Mouse (Mus musculus) liver (tissue): ENCODE data around the gene Gtf2i.
A peak's percentile ranks its signal among the peaks of the same experiment; 100 is the strongest.

Source experiments
- DNase-seq: peaks from one replicate; pipeline ENCODE4 v3.0.0-alpha.2; 2020; ENCODE audit warnings: mixed read lengths

Gtf2i gene

DNA sequence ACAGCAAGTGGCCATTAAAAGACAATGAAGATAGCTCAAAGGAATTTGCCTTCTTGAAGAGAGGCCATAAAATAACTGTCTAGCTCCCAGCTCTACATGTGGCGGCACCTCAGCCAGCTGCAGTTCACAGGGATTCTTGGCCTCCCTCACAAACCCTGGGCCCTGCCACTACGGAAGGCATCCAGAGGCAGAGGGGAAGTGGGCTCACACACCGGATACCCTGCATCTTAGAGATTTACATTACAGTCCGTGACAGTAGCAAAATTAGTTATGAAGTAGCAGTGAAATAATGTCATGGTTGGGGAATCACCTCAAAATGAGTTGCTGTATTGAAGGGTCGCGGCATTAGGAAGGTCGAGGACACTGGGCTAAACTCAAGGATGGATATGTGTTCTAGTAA, 126.0 kb downstream of the Gtf2i start:
- peak; percentile 13 for DNase-seq
